Mouse (Mus musculus) stomach, postnatal 0 days (tissue): ENCODE results near the gene Depdc5. TPM values are rescaled to one million over a fixed set of nuclear protein-coding genes. Genes with fewer than 3 reads are reported as not detected.
"Not testable (repeated sequence)": the region's sequence is repeated elsewhere in the genome, so short reads cannot be mapped to it uniquely, and the experiment has no call there.

Experiments used
- ATAC-seq: fragments of 200-750 bp; cut with Nextera tagmentation; 2 replicates; pipeline ENCODE4 v1.8.0; 2017; ENCODE audit not compliant: low FRiP score, low TSS enrichment
- DNase-seq: peaks from one replicate; pipeline ENCODE4 v3.0.0-alpha.2; 2016; ENCODE audit warnings: low spot score
- H3K27ac ChIP-seq: fragments of 300-500 bp; sonication (generic); replicated peaks from 2 replicates; pipeline ENCODE4 v1.5.1; 2014; ENCODE audit warnings: mild to moderate bottlenecking, control low read depth
- H3K27me3 ChIP-seq: fragments of 300-500 bp; sonication (generic); 2 replicates; pipeline ENCODE4 v1.6.1; 2014; ENCODE audit warnings: low read length; ENCODE audit not compliant: control insufficient read depth, insufficient read depth
- H3K36me3 ChIP-seq: fragments of 300-500 bp; sonication (generic); 2 replicates; pipeline ENCODE4 v1.6.1; 2014; ENCODE audit warnings: low read length, mixed read lengths; ENCODE audit not compliant: control insufficient read depth, insufficient read depth
- H3K4me1 ChIP-seq: fragments of 300-500 bp; sonication (generic); replicated peaks from 2 replicates; pipeline ENCODE4 v1.6.1; 2014; ENCODE audit warnings: antibody characterized with exemption; ENCODE audit not compliant: control insufficient read depth, insufficient read depth
- H3K4me2 ChIP-seq: fragments of 300-500 bp; sonication (generic); replicated peaks from 2 replicates; pipeline ENCODE4 v1.6.1; 2014; ENCODE audit warnings: low read depth, mild to moderate bottlenecking, control low read depth, moderate library complexity
- H3K4me3 ChIP-seq: fragments of 300-500 bp; sonication (generic); 2 replicates; pipeline ENCODE4 v1.5.1; 2014; ENCODE audit warnings: low read depth, low read length, control low read depth
- H3K9ac ChIP-seq: fragments of 300-500 bp; sonication (generic); 2 replicates; pipeline ENCODE4 v1.6.1; 2014; ENCODE audit warnings: mild to moderate bottlenecking, low read length, control low read depth, mixed read lengths
- H3K9me3 ChIP-seq: fragments of 300-500 bp; sonication (generic); 2 replicates; pipeline ENCODE4 v1.6.1; 2016; ENCODE audit warnings: low read length; ENCODE audit not compliant: control insufficient read depth
- CTCF ChIP-seq: IDR thresholded peaks from 2 replicates; pipeline ENCODE4 v1.5.1; 2016; ENCODE audit warnings: antibody characterized with exemption, low read depth, mild to moderate bottlenecking, moderate library complexity
- EP300 ChIP-seq: optimal IDR thresholded peaks from 2 replicates; pipeline ENCODE3; 2016; ENCODE audit warnings: antibody characterized with exemption
- WGBS: fragments of 180-500 bp; shearing (Covaris S2); extraction: QIAGEN DNeasy Blood & Tissue Kit; methylation state at CpG from one replicate; pipeline ENCODE4 v1.1.7; 2014; 5-methylcytosine and 5-hydroxymethylcytosine counted together
- polyA plus RNA-seq: library from polyadenylated mRNA; unstranded; fragments of >200 nt; fragmentation: Nextera tagmentation; extraction: Ambion mirVana; gene quantifications from 2 replicates; pipeline ENCODE4 v1.2.1, GENCODE M21; 2015

Depdc5 gene
- polyA plus RNA-seq, 1 experiment from 2014 or later, result 4.1 TPM

- TF ChIP-seq CTCF (no peak), EP300 (no peak)
- peak within 1 kb of the TSS; percentile 97 for H3K9ac ChIP-seq
- under 1% methylated on average over 49 of the region's 51 CpGs for WGBS
- H3K27ac ChIP-seq, result peak within 1 kb of the TSS; percentile 92
- H3K4me1 ChIP-seq, result 0 out of 2 replicates have a peak, but pooled peaks cover 2% of the 10 kb centered on the region
- ATAC-seq, result peak; percentile 98
- peak; percentile 99 for DNase-seq
- H3K27me3 ChIP-seq, result no peaks in the 10 kb centered on the region
- peak within 1 kb of the TSS; percentile 85 for H3K4me2 ChIP-seq
- H3K36me3 ChIP-seq, result no peaks in the 10 kb centered on the region
- H3K9me3 ChIP-seq, result no peaks in the 10 kb centered on the region
- peak within 1 kb of the TSS; percentile 90 for H3K4me3 ChIP-seq
Observed at GRCm38 (mm10) chr5:32853731-32854507, 9.6 kb upstream of the Depdc5 start, which contains the start of gene Prr14l. Prr14l (minus strand) TSS chr5:32854256.

GRCm38 (mm10) chr5:32854818-32855217 is 8.7 kb upstream of the Depdc5 start:
- WGBS, result 94% methylated on average over 4 of the region's 4 CpGs
- Histone ChIP-seq H3K4me2 (no peak overlapping the region), H3K36me3 (no peaks in the 10 kb centered on the region), H3K27me3 (no peaks in the 10 kb centered on the region), H3K9ac (no peak overlapping the region), H3K4me3 (no peak overlapping the region), H3K27ac (no peak overlapping the region), H3K4me1 (0 out of 2 replicates have a peak, but pooled peaks cover 2% of the 10 kb centered on the region), H3K9me3 (no peaks in the 10 kb centered on the region)
- ATAC-seq, result no peak
- TF ChIP-seq CTCF (no peak), EP300 (no peak)
- DNase-seq, result no peak

GRCm38 (mm10) chr5:32855274-32855673 is 8.2 kb upstream of the Depdc5 start:
- H3K4me1 ChIP-seq, H3K9ac ChIP-seq, H3K4me2 ChIP-seq, H3K9me3 ChIP-seq, H3K4me3 ChIP-seq, H3K27ac ChIP-seq, ATAC-seq, H3K27me3 ChIP-seq, DNase-seq, H3K36me3 ChIP-seq: not testable (repeated sequence)
- 93% methylated on average over 2 of the region's 3 CpGs for WGBS

- no peak overlapping the region for H3K27ac ChIP-seq
- peak overlapping the region; percentile 51; the same call in 1 of the 2 replicates for H3K9ac ChIP-seq
- DNase-seq, result peak; percentile 42
Observed at GRCm38 (mm10) chr5:32857781-32858220, 5.7 kb upstream of the Depdc5 start.

GRCm38 (mm10) chr5:32861082-32861481 is 2.4 kb upstream of the Depdc5 start:
- H3K36me3 ChIP-seq, result no peaks in the 10 kb centered on the region
- 90% methylated on average over 1 of the region's 1 CpGs for WGBS
- no peak overlapping the region for H3K4me2 ChIP-seq
- no peak for DNase-seq
- no peaks in the 10 kb centered on the region for H3K9me3 ChIP-seq
- H3K9ac ChIP-seq, result no peak overlapping the region
- no peaks in the 10 kb centered on the region for H3K27me3 ChIP-seq
- no peaks in the 10 kb centered on the region for H3K4me1 ChIP-seq
- no peak overlapping the region for H3K27ac ChIP-seq
- TF ChIP-seq CTCF (no peak), EP300 (no peak)
- no peak for ATAC-seq
- no peak overlapping the region for H3K4me3 ChIP-seq

More at GRCm38 (mm10) chr5:32857781-32858220, 5.7 kb upstream of the Depdc5 start:
- ATAC-seq, result no peak
- TF ChIP-seq EP300 (no peak), CTCF (peak; percentile 32; the same call in 1 of the 2 replicates)
- WGBS, result 1% methylated on average over 6 of the region's 6 CpGs
- Histone ChIP-seq H3K9me3 (no peaks in the 10 kb centered on the region), H3K27me3 (no peaks in the 10 kb centered on the region), H3K4me3 (peak overlapping the region; percentile 45), H3K4me1 (0 out of 2 replicates have a peak, but pooled peaks cover 2% of the 10 kb centered on the region), H3K36me3 (no peaks in the 10 kb centered on the region), H3K4me2 (peak overlapping the region; percentile 61)

- no peak for ATAC-seq
- H3K27me3 ChIP-seq, result no peaks in the 10 kb centered on the region
- H3K4me1 ChIP-seq, result no peaks in the 10 kb centered on the region
- H3K36me3 ChIP-seq, result no peaks in the 10 kb centered on the region
- peak overlapping the region; percentile 75; the same call in 1 of the 2 replicates for H3K4me3 ChIP-seq
- H3K9me3 ChIP-seq, result no peaks in the 10 kb centered on the region
- H3K4me2 ChIP-seq, result no peak overlapping the region; the same call in 1 of the 2 replicates
- no peak overlapping the region for H3K9ac ChIP-seq
- no peak for TF ChIP-seq CTCF
- TF ChIP-seq EP300, result no peak
- WGBS, result 37% methylated on average over 6 of the region's 6 CpGs
- DNase-seq, result no peak
- H3K27ac ChIP-seq, result no peak overlapping the region
Observed at GRCm38 (mm10) chr5:32862469-32863132, 900 bp upstream of the Depdc5 start.
